Mouse (Mus musculus) forelimb bud, embryonic 11.5 days (tissue): ENCODE measurements around the gene Asb7.

Experiments
- DNase-seq: peaks from one replicate; pipeline ENCODE4 v3.0.0-alpha.2; 2012; ENCODE audit warnings: low read depth, low spot score

Asb7 gene

GRCm38 (mm10) chr7:66689294-66689619 is at the start of gene Asb7:
Gene Asb7, minus strand, starts transcription at chr7:66689596.
- no peak for DNase-seq

DNA sequence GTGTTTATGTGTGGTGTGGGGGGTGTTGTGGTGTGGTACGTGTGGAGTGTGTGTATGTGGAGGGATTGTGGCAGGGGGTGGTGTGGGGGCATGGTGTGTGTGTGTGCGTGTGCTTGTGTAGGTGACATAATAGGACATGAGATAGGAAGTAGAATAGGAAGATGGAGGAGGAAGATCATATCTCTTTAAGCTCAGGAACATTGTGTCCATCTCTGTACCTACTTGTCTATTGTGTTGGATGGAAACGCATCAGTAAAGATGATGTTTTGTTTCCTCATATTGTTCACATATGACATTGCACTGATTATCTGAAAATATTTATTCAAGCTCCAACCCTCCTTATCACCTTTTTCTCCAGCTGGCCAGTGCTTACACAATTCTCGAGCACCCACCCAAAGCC is 48.0 kb upstream of the Asb7 start:
- no peak for DNase-seq

DNA sequence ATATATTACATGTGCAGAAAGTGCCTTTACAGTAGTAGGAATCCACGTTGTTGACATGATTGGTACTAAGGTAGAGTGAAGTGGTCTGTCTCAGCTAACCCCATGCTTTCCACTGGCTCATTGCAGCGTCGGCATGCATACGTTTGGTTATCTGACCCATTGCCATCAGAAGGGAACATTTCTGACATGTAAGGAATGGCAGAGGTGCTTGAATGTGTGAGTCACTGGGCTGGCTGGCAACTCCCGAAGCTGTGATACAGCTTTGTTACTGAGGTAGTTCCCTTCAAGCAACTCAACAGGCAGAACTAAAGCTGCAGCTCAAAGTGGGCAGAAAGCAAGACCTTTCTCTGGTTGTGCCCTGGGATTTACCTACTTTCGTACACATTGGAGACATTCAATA is 45.6 kb upstream of the Asb7 start:
- no peak for DNase-seq

- no peak for DNase-seq
These were observed 45.1 kb upstream of the Asb7 start for GRCm38 (mm10) chr7:66734466-66734865.

- DNase-seq, result no peak
These were observed 44.5 kb upstream of the Asb7 start for GRCm38 (mm10) chr7:66733882-66734281.

GRCm38 (mm10) chr7:66733431-66733830 is 44.0 kb upstream of the Asb7 start:
- no peak for DNase-seq

DNA sequence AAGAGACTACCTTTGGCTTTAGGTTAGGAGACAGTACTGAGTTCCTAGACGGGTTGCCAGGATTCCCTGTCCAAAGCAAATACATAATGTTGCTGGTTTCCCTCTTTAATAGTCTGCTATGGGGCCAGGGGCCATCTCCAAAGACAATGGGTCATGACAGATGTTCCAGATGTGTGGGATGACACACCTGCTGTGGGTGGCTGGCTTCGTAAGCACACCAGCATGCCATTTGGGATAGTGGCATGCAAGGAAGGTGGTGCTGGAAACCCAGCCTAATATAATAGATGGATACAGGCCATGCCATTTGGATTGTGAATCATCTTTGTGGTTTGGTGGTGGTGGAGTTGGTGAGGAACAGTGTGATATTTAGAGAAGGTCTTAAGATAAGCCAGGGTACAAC is 39.8 kb upstream of the Asb7 start:
- DNase-seq, result no peak

DNA sequence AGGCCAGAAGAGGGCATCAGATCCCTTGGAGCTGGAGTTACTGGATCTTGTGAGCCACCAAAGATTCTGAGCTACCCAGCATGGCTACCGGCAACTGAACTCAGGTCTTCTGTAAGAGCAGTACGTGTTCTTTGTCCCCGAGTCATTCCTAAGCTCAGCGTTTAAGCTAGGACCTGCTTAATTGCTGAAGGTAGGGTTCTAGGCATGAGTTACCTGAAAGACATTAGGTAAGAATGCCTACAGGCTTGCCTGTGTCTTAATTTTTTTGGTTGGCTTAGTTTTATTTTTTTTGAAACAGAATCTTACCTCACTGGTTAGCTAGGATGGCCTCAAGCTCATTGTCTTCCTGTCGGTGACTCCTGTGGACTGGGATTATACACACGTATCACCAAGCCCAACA is 38.7 kb upstream of the Asb7 start:
- no peak for DNase-seq

DNA sequence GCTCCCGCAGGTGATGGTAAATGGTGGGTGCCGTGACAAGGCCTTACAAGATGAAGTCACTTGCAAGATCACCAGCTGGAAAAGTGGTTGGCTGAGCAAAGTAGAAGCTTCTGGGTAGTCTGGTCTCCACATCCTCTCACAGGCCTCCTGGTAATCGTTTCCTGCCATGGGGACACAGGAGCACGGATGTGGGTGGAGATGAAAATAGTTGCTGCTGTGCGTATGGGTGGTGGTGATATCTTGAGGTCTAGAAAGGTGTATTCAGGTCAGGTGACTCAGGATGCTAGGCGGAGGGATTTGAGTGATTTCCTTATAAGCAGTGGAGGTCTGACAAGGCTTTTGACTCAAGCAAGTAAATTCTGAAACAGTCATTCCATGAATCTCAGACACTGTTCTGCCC is 35.6 kb upstream of the Asb7 start:
- no peak for DNase-seq

GRCm38 (mm10) chr7:66724514-66724913 is 35.1 kb upstream of the Asb7 start:
- DNase-seq, result no peak

DNA sequence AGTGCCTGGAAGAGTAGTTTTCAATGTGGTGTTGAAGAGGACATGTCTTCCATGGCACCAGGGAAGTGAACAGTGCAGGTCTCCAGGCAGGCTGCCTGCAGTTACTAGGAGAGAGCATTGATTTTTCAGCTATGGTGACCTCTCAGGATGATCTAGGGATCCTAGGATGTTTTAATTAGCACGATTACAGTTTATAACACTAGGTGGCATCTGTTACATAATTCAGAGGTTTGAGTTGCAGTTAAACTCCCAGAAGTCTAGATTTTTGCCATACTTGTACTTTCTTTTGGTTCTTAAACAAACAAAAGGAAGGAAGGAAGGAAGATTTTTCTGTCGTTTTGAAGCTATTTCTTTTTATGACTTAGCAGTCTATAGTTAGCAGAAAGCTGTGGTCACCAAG is 21.8 kb upstream of the Asb7 start:
- no peak for DNase-seq

DNA sequence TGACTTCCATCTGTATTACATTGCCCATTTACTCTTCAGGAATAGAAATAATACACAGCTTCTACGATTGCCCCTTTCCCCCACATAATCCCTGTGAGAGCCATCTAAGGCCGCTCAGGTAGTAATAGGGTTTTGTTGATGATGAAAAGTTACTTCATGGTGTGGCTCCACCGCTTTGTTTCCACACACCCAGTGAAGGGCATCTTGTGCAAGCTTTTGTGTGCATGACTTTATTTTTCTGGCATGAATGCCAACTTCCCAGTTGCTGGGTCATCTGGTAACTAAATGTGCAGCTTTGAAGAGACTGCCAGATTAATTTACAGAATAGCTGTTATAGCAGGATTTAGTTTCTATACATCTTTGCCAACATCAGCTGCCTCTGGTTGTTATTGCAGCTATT is 15.2 kb upstream of the Asb7 start:
- no peak for DNase-seq

- DNase-seq, result no peak
These were observed 13.3 kb upstream of the Asb7 start for GRCm38 (mm10) chr7:66702721-66703120.

GRCm38 (mm10) chr7:66694467-66694866 is 5.1 kb upstream of the Asb7 start:
- DNase-seq, result no peak

DNA sequence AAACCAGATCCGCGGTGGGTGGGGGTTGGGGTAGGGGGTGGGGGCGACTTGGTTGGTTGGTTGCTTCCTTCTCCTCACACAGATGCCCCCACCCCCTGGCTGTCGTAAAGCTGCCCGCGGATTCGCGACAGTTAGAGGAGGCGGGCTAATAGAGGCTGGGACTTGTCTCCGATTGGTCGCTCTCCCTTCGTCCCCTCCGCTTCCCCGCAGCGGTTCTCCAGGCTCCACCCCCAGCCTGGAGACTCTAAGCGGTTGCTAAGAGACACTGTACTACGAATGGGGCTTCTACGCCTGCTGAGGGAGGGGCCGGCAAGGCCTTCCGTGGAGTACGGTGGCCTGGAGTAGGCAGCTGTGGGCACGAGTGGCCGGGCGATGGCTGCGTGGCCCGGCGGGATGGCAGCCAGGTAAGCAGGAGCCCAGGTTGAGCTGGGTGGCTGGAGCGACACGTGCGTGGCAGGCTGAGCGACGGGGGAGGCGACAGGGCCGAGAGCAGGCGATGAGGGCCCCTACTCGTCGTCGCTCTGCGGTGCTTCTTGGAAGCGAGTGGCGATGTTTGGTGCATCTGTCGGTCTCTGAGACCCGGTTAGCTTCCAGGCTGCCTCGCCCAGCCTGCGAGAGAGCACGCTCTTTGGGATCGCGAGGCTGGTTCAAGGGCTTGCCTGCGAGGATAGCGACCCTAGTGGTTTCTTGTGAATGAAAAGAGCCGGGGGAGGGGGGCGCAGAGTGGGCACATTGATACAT is 394 bp upstream of the Asb7 start, which contains the start of gene Lins1:
TSS of gene Lins1 (plus strand) at position 270 of the 741 bp plus-strand sequence.
- peak; percentile 99 for DNase-seq

DNA sequence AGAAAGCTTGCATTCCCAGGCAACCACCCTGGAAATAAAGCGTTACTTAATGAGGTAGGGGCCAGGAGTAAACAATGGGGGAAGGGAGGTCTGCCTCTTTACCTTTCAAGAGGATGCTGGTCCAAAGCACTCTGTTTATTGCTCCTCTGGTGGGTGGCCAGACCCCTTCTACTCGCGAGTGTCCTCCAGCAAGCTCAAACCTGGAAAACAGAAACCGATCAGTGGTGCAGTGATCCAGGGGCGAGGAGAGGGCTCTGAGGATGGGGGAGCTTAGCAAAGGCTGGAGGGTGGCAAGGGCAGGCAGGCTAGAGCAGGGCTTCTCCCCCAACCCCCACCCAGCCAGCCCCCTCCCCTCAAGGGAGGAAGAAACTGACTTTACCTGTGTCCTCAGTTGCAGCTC is 675 bp downstream of the Asb7 start:
- DNase-seq, result peak; percentile 2

GRCm38 (mm10) chr7:66682119-66682863 is 7.1 kb downstream of the Asb7 start:
- no peak for DNase-seq

DNA sequence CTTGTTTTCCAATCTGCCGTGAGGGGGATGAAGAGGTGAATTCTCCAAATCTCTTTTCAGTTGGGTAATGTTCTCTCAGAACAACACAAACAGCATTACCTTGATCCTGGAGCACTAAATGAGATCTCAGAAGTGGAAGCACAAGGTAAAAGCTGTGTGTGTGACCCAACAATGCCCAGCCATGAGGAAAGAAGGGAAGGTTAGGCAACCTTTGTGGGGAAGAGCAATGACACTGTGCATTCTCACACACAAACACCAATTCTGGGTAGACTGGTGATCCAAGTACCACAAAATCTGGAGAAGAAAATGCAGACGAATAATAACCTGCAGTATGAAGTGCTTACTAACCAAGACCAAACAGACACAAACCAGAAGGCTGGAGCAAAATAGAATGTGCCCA is 13.6 kb downstream of the Asb7 start:
- no peak for DNase-seq

- DNase-seq, result no peak
These were observed 22.3 kb downstream of the Asb7 start for GRCm38 (mm10) chr7:66667064-66667463.

- DNase-seq, result no peak
These were observed 25.8 kb downstream of the Asb7 start for GRCm38 (mm10) chr7:66663548-66663947.

DNA sequence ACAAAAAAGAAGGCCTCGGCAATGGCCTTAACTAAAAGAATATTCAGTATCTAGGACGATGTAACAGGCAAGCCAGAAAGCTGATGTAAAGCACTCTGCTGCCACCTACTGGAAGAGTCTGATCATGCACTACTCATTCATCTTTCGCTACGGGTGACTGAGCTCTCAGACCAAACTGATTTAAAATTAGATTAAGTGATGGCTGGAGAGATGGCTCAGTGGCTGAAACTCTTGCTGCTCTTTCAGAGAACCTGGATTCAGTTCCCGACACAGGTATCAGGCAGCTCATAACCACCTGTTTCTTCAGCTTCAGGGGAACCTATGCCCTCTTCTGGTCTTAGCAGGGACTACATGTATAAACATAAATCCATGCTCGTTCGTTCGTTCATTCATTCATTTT is 27.8 kb downstream of the Asb7 start:
- peak; percentile 84 for DNase-seq

DNA sequence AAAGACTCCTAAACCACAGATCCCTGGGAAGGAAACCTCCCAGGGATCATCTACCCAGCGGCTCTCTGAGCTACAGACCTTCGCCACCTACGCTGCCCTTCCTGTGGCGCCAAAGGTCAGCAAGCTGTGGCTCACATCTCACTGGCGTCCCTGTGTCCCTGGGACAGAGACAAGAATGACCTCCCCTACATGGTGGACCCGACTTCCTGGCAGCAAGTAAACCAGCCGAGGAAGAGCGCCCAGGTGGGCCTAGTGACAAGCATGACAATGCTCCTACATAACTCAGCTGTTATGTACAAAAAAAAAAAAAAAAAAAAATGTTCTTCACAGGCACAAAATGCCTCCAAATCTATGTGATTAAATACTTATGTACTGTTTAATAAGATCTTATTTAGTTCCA is 28.4 kb downstream of the Asb7 start:
- no peak for DNase-seq

- no peak for DNase-seq
These were observed 29.1 kb downstream of the Asb7 start for GRCm38 (mm10) chr7:66660291-66660690.
